Mouse (Mus musculus) testis, adult 2 months (tissue): ENCODE data around the gene Fgf11.

Experiments used
- CTCF ChIP-seq: fragments of 200-500 bp; IDR thresholded peaks from 2 replicates; pipeline ENCODE4 v1.5.1; 2012; ENCODE audit warnings: low read depth, mild to moderate bottlenecking, inconsistent platforms, low read length, moderate library complexity; ENCODE audit not compliant: control insufficient read depth, insufficient read depth, insufficient replicate concordance
- POLR2A ChIP-seq: fragments of 200-500 bp; IDR thresholded peaks from 2 replicates; pipeline ENCODE4 v1.6.1; 2012; ENCODE audit warnings: low read depth, mild to moderate bottlenecking, inconsistent platforms, low read length, moderate library complexity; ENCODE audit not compliant: control insufficient read depth

DNA sequence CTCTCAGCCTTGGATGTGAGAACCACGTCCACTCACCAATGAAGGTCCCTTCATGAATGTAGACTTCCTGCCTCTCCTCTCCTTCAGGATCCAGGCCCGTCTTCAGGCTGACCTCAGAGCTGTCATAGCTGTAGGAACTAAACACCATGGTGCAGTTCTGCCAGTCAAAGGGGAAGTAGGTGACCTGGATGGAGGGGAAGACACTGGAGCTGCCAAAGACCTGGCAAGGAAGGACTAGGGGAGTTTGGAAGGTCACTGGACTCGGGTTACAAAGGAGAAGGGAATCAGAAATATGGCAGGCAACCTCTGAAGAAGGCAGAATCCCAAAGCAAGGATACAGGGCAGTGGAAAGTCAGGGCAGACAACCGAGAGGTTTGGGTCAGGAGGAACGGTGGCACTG, 8.2 kb downstream of the Fgf11 start:
- TF ChIP-seq CTCF: no peak
- no peak for TF ChIP-seq POLR2A
